In the genomic region with DNA sequence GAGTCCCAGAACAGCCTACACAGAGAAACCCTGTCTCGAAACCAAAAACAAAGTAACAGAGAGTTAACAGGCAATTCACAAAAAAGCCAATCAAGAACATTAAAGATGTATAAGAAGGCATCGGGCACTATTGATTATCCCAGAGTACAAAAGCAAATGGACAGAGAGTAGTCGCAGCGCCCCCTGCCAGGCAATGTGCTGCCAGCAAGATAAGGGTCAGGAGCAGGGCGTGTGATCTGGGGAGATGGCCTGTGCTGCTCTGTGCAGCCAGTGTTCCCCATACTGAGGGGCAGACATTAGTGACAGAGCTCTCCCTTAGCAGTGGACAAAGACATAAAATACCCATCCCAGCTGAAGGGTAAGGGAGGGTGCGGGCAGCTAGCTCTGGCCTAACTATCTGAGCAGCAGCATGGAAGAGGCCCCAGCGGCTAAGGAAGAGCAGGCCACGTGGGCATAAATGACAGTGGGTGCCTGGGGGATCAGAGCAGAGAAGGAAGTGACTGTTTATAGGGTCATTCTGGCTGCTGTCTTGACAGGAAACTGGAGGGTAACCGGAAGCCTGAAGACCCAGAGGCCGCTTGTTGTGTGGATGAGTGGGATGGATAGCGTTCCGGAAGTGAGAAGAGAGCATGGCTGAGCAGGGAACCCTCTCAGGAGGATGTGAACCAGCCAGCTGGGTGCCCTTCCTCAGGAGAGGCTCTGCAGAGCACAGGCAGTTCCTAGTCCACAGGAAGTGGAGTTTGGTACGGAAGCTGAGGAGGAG, we compare ENCODE assay signal across 8 mouse cellular contexts. TPM values are rescaled to one million over a fixed set of nuclear protein-coding genes. Genes with fewer than 3 reads are reported as not detected.
A peak's percentile ranks its signal among the peaks of the same experiment; 100 is the strongest.
DNase-seq lines count a peak whose midpoint lies in the region; ATAC-seq and TF ChIP-seq lines count a peak whose summit lies in the region.

No protein-coding gene starts in this region.

- H3K79me2 ChIP-seq in heart, adult 2 months (replicated peaks; ENCODE audit: control insufficient read depth, insufficient read depth, low read length), result no peaks in the 10 kb centered on the region

- peak; percentile 55 for TF ChIP-seq CTCF in heart, adult 2 months (IDR thresholded peaks at IDR 0.05)

- ATAC-seq in neural tube, embryonic 13.5 days (ENCODE audit: low read depth), result no peak
- no peak for ATAC-seq in neural tube, embryonic 15.5 days (ENCODE audit: low FRiP score)
- peak; percentile 44 for ATAC-seq in liver, embryonic 11.5 days (replicated peaks; ENCODE audit: low FRiP score)
- ATAC-seq in megakaryocyte-erythroid progenitor cell, adult 5-6 weeks (replicated peaks; ENCODE audit: low FRiP score, low TSS enrichment, poor library complexity, severe bottlenecking), result peak; percentile 33; the same call in 1 of the 2 replicates

- no peak for TF ChIP-seq POLR2A in heart, adult 2 months (IDR thresholded peaks at IDR 0.05; ENCODE audit: insufficient read depth, low read depth, low read length)

- H3K36me3 ChIP-seq in heart, adult 2 months (ENCODE audit: control insufficient read depth, insufficient read depth, low read length), result no peaks in the 10 kb centered on the region
- no peaks in the 10 kb centered on the region for H3K36me3 ChIP-seq in neural tube, embryonic 13.5 days
- H3K36me3 ChIP-seq in neural tube, embryonic 15.5 days, result no peaks in the 10 kb centered on the region
- peaks cover 2% of the 10 kb centered on the region for H3K36me3 ChIP-seq in liver, embryonic 11.5 days (ENCODE audit: control insufficient read depth, insufficient read depth, low read length)

- H3K4me3 ChIP-seq in heart, adult 2 months, result no peak overlapping the region
- H3K4me3 ChIP-seq in neural tube, embryonic 13.5 days, result no peak overlapping the region
- H3K4me3 ChIP-seq in neural tube, embryonic 15.5 days (replicated peaks), result no peak overlapping the region
- H3K4me3 ChIP-seq in liver, embryonic 11.5 days (ENCODE audit: low read depth, low read length), result no peak overlapping the region

- H3K27me3 ChIP-seq in heart, adult 2 months (ENCODE audit: control insufficient read depth, insufficient read depth, low read length), result no peaks in the 10 kb centered on the region
- H3K27me3 ChIP-seq in neural tube, embryonic 13.5 days, result no peaks in the 10 kb centered on the region
- H3K27me3 ChIP-seq in neural tube, embryonic 15.5 days (replicated peaks), result no peaks in the 10 kb centered on the region
- H3K27me3 ChIP-seq in liver, embryonic 11.5 days (replicated peaks; ENCODE audit: control insufficient read depth, insufficient read depth, low read length), result no peaks in the 10 kb centered on the region

- no peak for DNase-seq in heart, adult 2 months
- DNase-seq in heart, adult 8-10 months (ENCODE audit: low spot score), result no peak
- no peak for DNase-seq in liver, embryonic 11.5 days (ENCODE audit: low spot score)
- no peak for DNase-seq in layer of hippocampus, postnatal 10 days (ENCODE audit: low spot score in 2 of 2)
- DNase-seq in spleen, postnatal 14 days (ENCODE audit: low spot score in 2 of 2), result no peak

- no peak overlapping the region for H3K9ac ChIP-seq in heart, adult 2 months (ENCODE audit: low read depth, low read length)
- no peak overlapping the region for H3K9ac ChIP-seq in neural tube, embryonic 13.5 days
- H3K9ac ChIP-seq in neural tube, embryonic 15.5 days (replicated peaks), result no peak overlapping the region
- H3K9ac ChIP-seq in liver, embryonic 11.5 days (ENCODE audit: low read depth, low read length), result 0 out of 2 replicates have a peak overlapping the region, but pooled peaks have one; percentile 12

- no peaks in the 10 kb centered on the region for H3K9me3 ChIP-seq in neural tube, embryonic 13.5 days
- no peaks in the 10 kb centered on the region for H3K9me3 ChIP-seq in neural tube, embryonic 15.5 days (replicated peaks)
- no peaks in the 10 kb centered on the region for H3K9me3 ChIP-seq in liver, embryonic 11.5 days (ENCODE audit: control insufficient read depth, low read length)

- no peak overlapping the region for H3K4me2 ChIP-seq in neural tube, embryonic 13.5 days
- no peak overlapping the region for H3K4me2 ChIP-seq in neural tube, embryonic 15.5 days
- H3K4me2 ChIP-seq in liver, embryonic 11.5 days, result peak overlapping the region; percentile 31

- H3K27ac ChIP-seq in heart, adult 2 months, result no peak overlapping the region
- H3K27ac ChIP-seq in neural tube, embryonic 13.5 days (replicated peaks), result 0 out of 2 replicates have a peak overlapping the region, but pooled peaks have one; percentile 9
- H3K27ac ChIP-seq in neural tube, embryonic 15.5 days (replicated peaks), result no peak overlapping the region
- H3K27ac ChIP-seq in liver, embryonic 11.5 days (ENCODE audit: low read depth, low read length), result peak overlapping the region; percentile 47; the same call in 1 of the 2 replicates

- TF ChIP-seq EP300 in heart, adult 2 months (IDR thresholded peaks at IDR 0.05; ENCODE audit: insufficient read depth, low read depth, low read length), result no peak

- intact Hi-C loops in heart, adult 2 months (cut with DNase I), result no loop called here

- peaks cover 9% of the 10 kb centered on the region for H3K4me1 ChIP-seq in heart, adult 2 months (ENCODE audit: control insufficient read depth, insufficient read depth, low read length)
- H3K4me1 ChIP-seq in neural tube, embryonic 13.5 days (replicated peaks), result peaks cover 52% of the 10 kb centered on the region
- peaks cover 45% of the 10 kb centered on the region for H3K4me1 ChIP-seq in neural tube, embryonic 15.5 days
- peaks cover 29% of the 10 kb centered on the region for H3K4me1 ChIP-seq in liver, embryonic 11.5 days (replicated peaks; ENCODE audit: control insufficient read depth, insufficient read depth, low read length)

- WGBS in heart, adult 2 months, result 54% methylated on average over 13 of the region's 13 CpGs
- 81% methylated on average over 13 of the region's 13 CpGs for WGBS in neural tube, embryonic 13.5 days
- WGBS in neural tube, embryonic 15.5 days, result 86% methylated on average over 13 of the region's 13 CpGs
- WGBS in liver, embryonic 11.5 days, result 53% methylated on average over 13 of the region's 13 CpGs

RNA-seq across cellular contexts. Expression of gene Gipc1, which starts 4.2 kb away (rescaled TPM):
- total RNA-seq in heart, adult 2 months (2021), result 10 to 100 TPM; 23.8 to 25.6 TPM
- 22.3 and 27.7 TPM in 2 replicates for polyA plus RNA-seq in heart, adult 2 months (2012; rRNA removed)
- 10 to 100 TPM; 21.4 to 25.1 (median 23.3) TPM for total RNA-seq in heart, adult 8-10 months (2022)
- 149 and 151 TPM in 2 replicates for polyA plus RNA-seq in neural tube, embryonic 13.5 days (2015; fragmentation: Nextera tagmentation; extraction: Ambion mirVana)
- polyA plus RNA-seq in neural tube, embryonic 15.5 days (2015; fragmentation: Nextera tagmentation; extraction: Ambion mirVana), result 116 and 118 TPM in 2 replicates
- polyA plus RNA-seq in liver, embryonic 11.5 days (2014; fragmentation: Nextera tagmentation; extraction: Ambion mirVana), result 113 and 114 TPM in 2 replicates
- 15.6 and 31.4 TPM in 2 replicates for total RNA-seq in megakaryocyte-erythroid progenitor cell, adult 5-6 weeks (2014; fragmentation: Nextera tagmentation)
- 6.5 and 6.9 TPM in 2 replicates for total RNA-seq in megakaryocyte-erythroid progenitor cell, adult 5-6 weeks (2017)
- 10 to 100 TPM; 65.2 to 77.6 TPM for total RNA-seq in layer of hippocampus, postnatal 10 days (2021)

RNA-seq across cellular contexts. Expression of gene Ptger1, which starts 9.8 kb away (rescaled TPM):
- under 1 TPM; 0.37 to 0.39 TPM for total RNA-seq in heart, adult 2 months (2021)
- polyA plus RNA-seq in heart, adult 2 months (2012; rRNA removed), result 0.41 and 0.79 TPM in 2 replicates
- total RNA-seq in heart, adult 8-10 months (2022), result under 1 TPM; 0.17 to 0.57 (median 0.26) TPM
- 0.46 and 0.50 TPM in 2 replicates for polyA plus RNA-seq in neural tube, embryonic 13.5 days (2015; fragmentation: Nextera tagmentation; extraction: Ambion mirVana)
- 0.95 and 1.00 TPM in 2 replicates for polyA plus RNA-seq in neural tube, embryonic 15.5 days (2015; fragmentation: Nextera tagmentation; extraction: Ambion mirVana)
- polyA plus RNA-seq in liver, embryonic 11.5 days (2014; fragmentation: Nextera tagmentation; extraction: Ambion mirVana), result 0.49 and 0.53 TPM in 2 replicates
- not detected in 2 replicates for total RNA-seq in megakaryocyte-erythroid progenitor cell, adult 5-6 weeks (2014; fragmentation: Nextera tagmentation)
- total RNA-seq in megakaryocyte-erythroid progenitor cell, adult 5-6 weeks (2017), result 0.65 and 1.1 TPM in 2 replicates
- total RNA-seq in layer of hippocampus, postnatal 10 days (2021), result 1 to 10 TPM in 1 of 2 experiments, under 1 TPM in 1; 0.32 to 1.0 TPM

RNA-seq across cellular contexts. Expression of gene Pkn1, which starts 42.3 kb away (rescaled TPM):
- 10 to 100 TPM; 51.1 to 55.6 TPM for total RNA-seq in heart, adult 2 months (2021)
- polyA plus RNA-seq in heart, adult 2 months (2012; rRNA removed), result 53.7 and 59.5 TPM in 2 replicates
- 10 to 100 TPM; 44.0 to 47.6 (median 46.6) TPM for total RNA-seq in heart, adult 8-10 months (2022)
- 21.3 and 25.5 TPM in 2 replicates for polyA plus RNA-seq in neural tube, embryonic 13.5 days (2015; fragmentation: Nextera tagmentation; extraction: Ambion mirVana)
- 24.6 and 25.1 TPM in 2 replicates for polyA plus RNA-seq in neural tube, embryonic 15.5 days (2015; fragmentation: Nextera tagmentation; extraction: Ambion mirVana)
- polyA plus RNA-seq in liver, embryonic 11.5 days (2014; fragmentation: Nextera tagmentation; extraction: Ambion mirVana), result 23.3 and 24.3 TPM in 2 replicates
- 36.3 and 83.2 TPM in 2 replicates for total RNA-seq in megakaryocyte-erythroid progenitor cell, adult 5-6 weeks (2014; fragmentation: Nextera tagmentation)
- 21.9 and 33.0 TPM in 2 replicates for total RNA-seq in megakaryocyte-erythroid progenitor cell, adult 5-6 weeks (2017)
- total RNA-seq in layer of hippocampus, postnatal 10 days (2021), result 10 to 100 TPM; 65.0 to 73.7 TPM

RNA-seq across cellular contexts. Expression of gene Dnajb1, which starts 48.7 kb away (rescaled TPM):
- total RNA-seq in heart, adult 2 months (2021), result 10 to 100 TPM; 11.3 to 16.8 TPM
- polyA plus RNA-seq in heart, adult 2 months (2012; rRNA removed), result 13.4 and 17.4 TPM in 2 replicates
- total RNA-seq in heart, adult 8-10 months (2022), result 10 to 100 TPM; 11.0 to 14.2 (median 12.6) TPM
- 54.3 and 54.4 TPM in 2 replicates for polyA plus RNA-seq in neural tube, embryonic 13.5 days (2015; fragmentation: Nextera tagmentation; extraction: Ambion mirVana)
- 57.9 and 63.1 TPM in 2 replicates for polyA plus RNA-seq in neural tube, embryonic 15.5 days (2015; fragmentation: Nextera tagmentation; extraction: Ambion mirVana)
- 75.9 and 77.1 TPM in 2 replicates for polyA plus RNA-seq in liver, embryonic 11.5 days (2014; fragmentation: Nextera tagmentation; extraction: Ambion mirVana)
- total RNA-seq in megakaryocyte-erythroid progenitor cell, adult 5-6 weeks (2014; fragmentation: Nextera tagmentation), result 49.7 and 52.6 TPM in 2 replicates
- 50.2 and 63.1 TPM in 2 replicates for total RNA-seq in megakaryocyte-erythroid progenitor cell, adult 5-6 weeks (2017)
- total RNA-seq in layer of hippocampus, postnatal 10 days (2021), result 10 to 100 TPM; 29.4 to 33.5 TPM

RNA-seq across cellular contexts. Expression of gene Tecr, which starts 48.9 kb away (rescaled TPM):
- 100 to 1,000 TPM; 445 to 505 TPM for total RNA-seq in heart, adult 2 months (2021)
- polyA plus RNA-seq in heart, adult 2 months (2012; rRNA removed), result 772 and 935 TPM in 2 replicates
- 100 to 1,000 TPM; 539 to 688 (median 589) TPM for total RNA-seq in heart, adult 8-10 months (2022)
- polyA plus RNA-seq in neural tube, embryonic 13.5 days (2015; fragmentation: Nextera tagmentation; extraction: Ambion mirVana), result 1,063 and 1,130 TPM in 2 replicates
- polyA plus RNA-seq in neural tube, embryonic 15.5 days (2015; fragmentation: Nextera tagmentation; extraction: Ambion mirVana), result 1,464 and 1,650 TPM in 2 replicates
- polyA plus RNA-seq in liver, embryonic 11.5 days (2014; fragmentation: Nextera tagmentation; extraction: Ambion mirVana), result 468 and 475 TPM in 2 replicates
- total RNA-seq in megakaryocyte-erythroid progenitor cell, adult 5-6 weeks (2014; fragmentation: Nextera tagmentation), result 304 and 466 TPM in 2 replicates
- 230 and 318 TPM in 2 replicates for total RNA-seq in megakaryocyte-erythroid progenitor cell, adult 5-6 weeks (2017)
- total RNA-seq in layer of hippocampus, postnatal 10 days (2021), result 100 to 1,000 TPM; 532 to 604 TPM

Comparison
In these comparisons a context has a peak if more than half of its experiments do, and no peak if none do; other contexts are left out.
1. H3K27ac ChIP-seq: peak in neural tube, embryonic 13.5 days (single experiment) and liver, embryonic 11.5 days (single experiment); none in heart, adult 2 months (single experiment) and neural tube, embryonic 15.5 days (single experiment).
2. ATAC-seq: peak in liver, embryonic 11.5 days (single experiment) and megakaryocyte-erythroid progenitor cell, adult 5-6 weeks (single experiment); none in neural tube, embryonic 13.5 days (single experiment) and neural tube, embryonic 15.5 days (single experiment).